Mouse (Mus musculus) lung, embryonic 15.5 days (tissue): ENCODE measurements at regions not wholly inside any gene's neighbourhood (a gene's known extent, or its start where the extent isn't known, plus 50 kb on each side); places are given as distances from the start of the nearest gene placed in this dataset.
A peak's percentile ranks its signal among the peaks of the same experiment; 100 is the strongest.
"Not testable (repeated sequence)": the region's sequence is repeated elsewhere in the genome, so short reads cannot be mapped to it uniquely, and the experiment has no call there.

Source experiments
- ATAC-seq: fragments of 200-750 bp; cut with Nextera tagmentation; 2 replicates; pipeline ENCODE4 v1.8.0; 2017; ENCODE audit warnings: moderate number of reproducible peaks, borderline replicate concordance; ENCODE audit not compliant: low FRiP score, low TSS enrichment; ENCODE audit errors: extremely low read depth
- H3K27ac ChIP-seq: fragments of 300-500 bp; sonication (generic); 2 replicates; pipeline ENCODE4 v1.5.1; 2015; ENCODE audit warnings: moderate library complexity, mild to moderate bottlenecking, inconsistent platforms
- H3K27me3 ChIP-seq: fragments of 300-500 bp; sonication (generic); 2 replicates; pipeline ENCODE4 v1.6.1; 2015; ENCODE audit warnings: inconsistent platforms
- H3K36me3 ChIP-seq: fragments of 300-500 bp; sonication (generic); 2 replicates; pipeline ENCODE4 v1.6.1; 2015; ENCODE audit warnings: inconsistent platforms
- H3K4me1 ChIP-seq: fragments of 300-500 bp; sonication (generic); 2 replicates; pipeline ENCODE4 v1.6.1; 2015; ENCODE audit warnings: inconsistent platforms
- H3K4me2 ChIP-seq: fragments of 300-500 bp; sonication (generic); 2 replicates; pipeline ENCODE4 v1.6.1; 2015; ENCODE audit warnings: inconsistent platforms, mild to moderate bottlenecking, moderate library complexity
- H3K4me3 ChIP-seq: fragments of 300-500 bp; sonication (generic); 2 replicates; pipeline ENCODE4 v1.5.1; 2015; ENCODE audit warnings: mild to moderate bottlenecking, inconsistent platforms
- H3K9ac ChIP-seq: fragments of 300-500 bp; sonication (generic); 2 replicates; pipeline ENCODE4 v1.6.1; 2015; ENCODE audit warnings: inconsistent platforms
- H3K9me3 ChIP-seq: fragments of 300-500 bp; sonication (generic); 2 replicates; pipeline ENCODE4 v1.6.1; 2016; ENCODE audit warnings: inconsistent platforms
- WGBS: fragments of 180-500 bp; shearing (Covaris S2); methylation state at CpG from one replicate; pipeline ENCODE4 v1.1.7; 2015; 5-methylcytosine and 5-hydroxymethylcytosine counted together

GRCm38 (mm10) chr6:117686212-117686611 is 154.8 kb upstream of the Zfp637 start:
- Histone ChIP-seq H3K4me2 (no peak overlapping the region), H3K4me1 (peaks cover 9% of the 10 kb centered on the region), H3K9ac (no peak overlapping the region), H3K27ac (no peak overlapping the region), H3K27me3 (no peaks in the 10 kb centered on the region), H3K4me3 (no peak overlapping the region), H3K36me3 (no peaks in the 10 kb centered on the region), H3K9me3 (no peaks in the 10 kb centered on the region)
- WGBS, result 56% methylated on average over 9 of the region's 9 CpGs
- ATAC-seq, result no peak

DNA sequence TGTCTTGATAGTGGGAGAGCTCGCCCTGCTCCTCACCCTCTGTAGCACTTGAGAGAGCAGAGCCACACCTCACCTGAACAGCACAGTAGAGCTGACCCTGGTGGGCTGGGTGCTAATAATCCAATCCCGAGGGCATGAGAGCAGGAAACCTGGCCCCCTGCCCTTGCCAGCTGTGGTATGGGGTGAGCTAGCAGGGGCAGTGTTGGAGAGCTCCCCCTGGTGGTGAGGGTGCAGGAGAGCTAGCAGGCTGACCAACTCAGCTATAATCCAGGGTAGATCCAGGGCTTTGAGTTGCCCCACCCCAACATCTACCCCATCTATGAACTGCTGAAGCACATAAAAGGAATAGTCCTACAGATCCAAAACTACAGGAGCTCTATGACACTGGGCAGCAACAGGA is 153.9 kb upstream of the Zfp637 start:
- no peak for ATAC-seq
- Histone ChIP-seq H3K4me3 (no peak overlapping the region), H3K9me3 (no peaks in the 10 kb centered on the region), H3K4me1 (peaks cover 9% of the 10 kb centered on the region), H3K27me3 (no peaks in the 10 kb centered on the region), H3K9ac (no peak overlapping the region), H3K36me3 (no peaks in the 10 kb centered on the region), H3K27ac (no peak overlapping the region), H3K4me2 (no peak overlapping the region)
- 73% methylated on average over 2 of the region's 2 CpGs for WGBS

GRCm38 (mm10) chr6:117688664-117689178 is 152.3 kb upstream of the Zfp637 start:
- ATAC-seq, result peak; percentile 87; the same call in 1 of the 2 replicates
- H3K4me3 ChIP-seq, result no peak overlapping the region
- no peak overlapping the region for H3K4me2 ChIP-seq
- no peaks in the 10 kb centered on the region for H3K27me3 ChIP-seq
- WGBS, result 27% methylated on average over 8 of the region's 8 CpGs
- peaks cover 9% of the 10 kb centered on the region for H3K4me1 ChIP-seq
- H3K9ac ChIP-seq, result no peak overlapping the region
- H3K27ac ChIP-seq, result no peak overlapping the region
- no peaks in the 10 kb centered on the region for H3K36me3 ChIP-seq
- no peaks in the 10 kb centered on the region for H3K9me3 ChIP-seq

- WGBS, result 73% methylated on average over 5 of the region's 5 CpGs
- ATAC-seq, result no peak
- Histone ChIP-seq H3K4me3 (no peak overlapping the region), H3K27me3 (no peaks in the 10 kb centered on the region), H3K9me3 (no peaks in the 10 kb centered on the region), H3K36me3 (no peaks in the 10 kb centered on the region), H3K4me1 (no peaks in the 10 kb centered on the region), H3K4me2 (no peak overlapping the region), H3K27ac (no peak overlapping the region), H3K9ac (no peak overlapping the region)
Observed at GRCm38 (mm10) chr6:117700286-117700685, 140.7 kb upstream of the Zfp637 start.

- H3K27ac ChIP-seq, result no peak overlapping the region
- H3K4me1 ChIP-seq, result no peaks in the 10 kb centered on the region
- H3K9me3 ChIP-seq, result no peaks in the 10 kb centered on the region
- H3K27me3 ChIP-seq, result no peaks in the 10 kb centered on the region
- 90% methylated on average over 5 of the region's 5 CpGs for WGBS
- no peak overlapping the region for H3K4me3 ChIP-seq
- no peaks in the 10 kb centered on the region for H3K36me3 ChIP-seq
- no peak for ATAC-seq
- no peak overlapping the region for H3K4me2 ChIP-seq
- no peak overlapping the region for H3K9ac ChIP-seq
Observed at GRCm38 (mm10) chr6:117701547-117701946, 139.4 kb upstream of the Zfp637 start.

DNA sequence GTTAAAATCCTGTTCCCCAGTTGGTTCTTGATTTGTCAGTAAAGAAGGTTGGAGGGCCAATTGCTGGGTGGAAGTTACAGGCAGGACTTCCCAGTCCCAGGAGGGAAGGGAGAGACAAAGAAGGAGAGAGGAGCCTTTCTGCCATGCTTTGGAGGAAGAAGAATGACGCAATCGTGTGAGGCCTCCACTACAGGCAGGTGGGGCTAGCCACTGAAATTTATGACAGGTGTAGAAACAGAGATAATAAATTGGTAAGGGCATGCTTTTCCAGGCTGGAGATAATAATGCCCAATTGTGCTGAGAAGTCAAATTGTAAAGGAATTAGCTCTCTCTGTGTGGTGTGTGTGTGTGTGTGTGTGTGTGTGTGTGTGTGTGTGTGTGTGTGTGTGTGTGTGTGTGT is 135.0 kb upstream of the Zfp637 start:
- H3K4me3 ChIP-seq, result no peak overlapping the region
- H3K4me2 ChIP-seq, result no peak overlapping the region
- WGBS, result 74% methylated on average over 2 of the region's 2 CpGs
- no peak for ATAC-seq
- no peak overlapping the region for H3K27ac ChIP-seq
- H3K9ac ChIP-seq, result no peak overlapping the region
- no peaks in the 10 kb centered on the region for H3K4me1 ChIP-seq
- no peaks in the 10 kb centered on the region for H3K36me3 ChIP-seq
- H3K27me3 ChIP-seq, result no peaks in the 10 kb centered on the region
- no peaks in the 10 kb centered on the region for H3K9me3 ChIP-seq

DNA sequence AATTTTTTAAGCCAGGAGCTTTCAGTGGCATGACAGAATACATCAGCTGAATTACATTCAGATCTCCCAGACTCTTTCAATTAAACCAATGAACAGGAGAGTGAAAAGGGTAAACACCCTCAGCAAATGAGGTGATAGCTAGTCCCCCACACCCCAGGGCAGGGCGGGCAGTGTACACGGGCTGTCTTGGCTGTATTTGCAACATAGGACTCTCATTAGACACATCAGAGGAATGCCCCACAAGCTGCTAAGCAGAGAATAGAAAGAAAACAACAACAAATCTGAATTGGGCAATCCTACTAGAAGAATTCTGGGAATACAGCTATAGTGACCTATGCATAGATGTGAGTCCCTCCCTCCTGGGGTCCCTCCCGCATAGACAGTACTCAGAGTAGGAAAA is 131.8 kb upstream of the Zfp637 start:
- no peak for ATAC-seq
- Histone ChIP-seq H3K4me1 (no peaks in the 10 kb centered on the region), H3K4me3 (no peak overlapping the region), H3K4me2 (no peak overlapping the region), H3K27ac (no peak overlapping the region), H3K9me3 (no peaks in the 10 kb centered on the region), H3K36me3 (no peaks in the 10 kb centered on the region), H3K27me3 (no peaks in the 10 kb centered on the region), H3K9ac (no peak overlapping the region)
- 63% methylated on average over 3 of the region's 3 CpGs for WGBS

DNA sequence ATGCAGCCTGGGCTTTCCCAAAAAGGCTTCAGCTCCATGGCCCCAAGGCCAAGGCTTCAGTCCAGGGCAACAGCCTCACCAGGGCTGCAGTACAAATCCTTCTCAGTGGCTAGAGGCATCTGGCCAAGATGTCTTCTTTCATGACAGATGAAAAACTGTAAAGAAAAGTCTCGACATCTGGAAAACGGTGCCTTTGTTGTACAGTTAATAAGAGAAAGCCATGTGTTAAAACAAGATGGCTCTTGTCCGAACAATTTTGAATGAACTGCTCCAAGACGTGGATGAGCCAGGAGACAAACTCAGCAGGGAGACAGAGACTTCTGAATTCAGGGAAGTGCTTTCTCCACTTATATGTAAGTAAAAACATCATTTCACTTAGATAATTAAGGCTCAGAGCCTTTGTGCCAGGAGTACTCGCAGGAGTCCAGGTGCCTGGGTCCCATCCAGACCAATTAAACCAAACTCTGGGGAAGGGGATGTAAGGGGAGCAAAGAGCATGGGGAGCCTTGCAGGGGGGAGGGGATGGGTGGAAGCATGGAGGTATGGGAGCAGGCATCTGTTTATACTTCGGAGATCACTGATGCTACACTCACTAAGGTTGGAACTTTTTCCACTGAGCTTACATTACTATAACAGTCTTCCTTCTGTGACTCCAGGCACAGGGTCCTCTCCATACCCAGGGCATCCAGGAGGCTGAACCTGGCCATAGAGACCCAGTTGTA is 125.8 kb upstream of the Zfp637 start:
- H3K4me2 ChIP-seq, result no peak overlapping the region
- WGBS, result 69% methylated on average over 6 of the region's 6 CpGs

DNA sequence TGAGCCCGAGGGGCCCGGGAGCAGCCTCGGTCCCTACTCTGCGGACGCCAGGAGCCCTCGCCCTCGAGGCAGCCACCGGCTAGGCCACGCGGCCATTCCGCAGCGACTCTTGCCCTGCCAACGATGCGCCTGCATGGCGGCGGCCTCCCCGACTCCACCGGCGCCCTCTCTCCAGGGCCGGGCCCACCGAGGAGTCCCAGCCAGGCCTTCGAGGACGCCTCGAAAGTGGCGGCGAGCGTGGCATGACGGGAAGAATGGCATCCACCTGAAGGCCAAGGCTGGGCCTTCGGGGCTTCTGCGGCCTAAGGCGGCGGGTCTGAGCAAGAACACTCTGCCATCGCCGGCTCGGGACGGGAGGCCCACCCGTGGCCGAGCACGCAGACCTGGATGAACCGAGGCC is 124.6 kb upstream of the Zfp637 start:
- H3K4me2 ChIP-seq, H3K27ac ChIP-seq, H3K4me1 ChIP-seq, H3K36me3 ChIP-seq, H3K9ac ChIP-seq, ATAC-seq, H3K9me3 ChIP-seq, H3K4me3 ChIP-seq, H3K27me3 ChIP-seq: not testable (repeated sequence)
- 66% methylated on average over 4 of the region's 40 CpGs for WGBS

More for the DNA sequence above, 125.8 kb upstream of the Zfp637 start:
- ATAC-seq, result no peak
- no peaks in the 10 kb centered on the region for H3K4me1 ChIP-seq
- H3K9ac ChIP-seq, result no peak overlapping the region
- H3K36me3 ChIP-seq, result no peaks in the 10 kb centered on the region
- H3K9me3 ChIP-seq, result no peaks in the 10 kb centered on the region
- no peak overlapping the region for H3K27ac ChIP-seq
- no peak overlapping the region for H3K4me3 ChIP-seq
- H3K27me3 ChIP-seq, result no peaks in the 10 kb centered on the region

- not testable (repeated sequence) for ATAC-seq, H3K27me3 ChIP-seq, H3K27ac ChIP-seq, H3K36me3 ChIP-seq, H3K9me3 ChIP-seq, H3K9ac ChIP-seq, H3K4me2 ChIP-seq, H3K4me1 ChIP-seq, H3K4me3 ChIP-seq
Observed at GRCm38 (mm10) chr6:117752338-117752737, 88.6 kb upstream of the Zfp637 start.

DNA sequence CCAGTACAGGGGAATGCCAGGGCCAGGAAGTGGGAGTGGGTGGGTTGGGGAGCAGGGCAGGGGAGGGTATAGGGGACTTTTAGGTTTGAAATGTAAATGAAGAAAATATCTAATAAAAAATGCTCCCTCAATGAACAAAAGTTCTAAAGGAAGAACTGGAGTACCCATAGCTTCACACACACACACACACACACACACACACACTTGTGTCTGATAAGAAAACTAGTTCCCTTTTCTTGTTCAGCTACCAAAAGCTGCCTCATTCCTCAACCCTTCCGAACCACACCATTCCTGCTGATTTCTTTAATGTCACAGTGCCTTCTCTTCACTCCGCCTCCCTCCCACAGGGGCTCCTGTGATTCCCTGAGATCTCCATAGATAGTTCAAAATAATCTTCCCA is 85.3 kb upstream of the Zfp637 start:
- H3K9me3 ChIP-seq, H3K36me3 ChIP-seq, H3K4me1 ChIP-seq, H3K27me3 ChIP-seq, H3K4me3 ChIP-seq, H3K27ac ChIP-seq, H3K4me2 ChIP-seq, ATAC-seq, H3K9ac ChIP-seq: not testable (repeated sequence)
- WGBS, result 89% methylated on average over 2 of the region's 2 CpGs

DNA sequence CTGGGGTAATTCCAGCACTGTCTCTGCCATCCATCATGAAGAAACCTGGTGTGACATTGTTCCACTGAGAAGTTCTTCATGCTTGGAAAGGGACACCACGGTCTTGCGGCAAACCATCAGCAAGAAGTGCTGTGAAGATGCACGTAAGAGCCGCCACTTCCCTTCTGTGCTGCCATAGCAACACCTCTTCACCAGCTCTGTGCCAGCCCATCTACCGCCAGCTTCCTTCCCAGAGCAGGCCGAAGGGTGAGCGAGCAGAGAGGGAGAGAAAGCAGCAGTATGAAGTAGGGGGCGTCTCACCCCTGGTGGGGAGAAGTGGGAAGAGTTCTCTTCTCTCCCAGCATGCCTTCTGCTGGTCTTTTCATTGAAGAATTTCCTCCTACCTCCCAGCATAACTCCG is 84.8 kb upstream of the Zfp637 start:
- H3K9ac ChIP-seq, result no peak overlapping the region
- no peaks in the 10 kb centered on the region for H3K4me1 ChIP-seq
- H3K27ac ChIP-seq, result no peak overlapping the region
- no peak for ATAC-seq
- no peak overlapping the region for H3K4me3 ChIP-seq
- no peaks in the 10 kb centered on the region for H3K36me3 ChIP-seq
- no peaks in the 10 kb centered on the region for H3K27me3 ChIP-seq
- WGBS, result 59% methylated on average over 9 of the region's 9 CpGs
- no peaks in the 10 kb centered on the region for H3K9me3 ChIP-seq
- no peak overlapping the region for H3K4me2 ChIP-seq

DNA sequence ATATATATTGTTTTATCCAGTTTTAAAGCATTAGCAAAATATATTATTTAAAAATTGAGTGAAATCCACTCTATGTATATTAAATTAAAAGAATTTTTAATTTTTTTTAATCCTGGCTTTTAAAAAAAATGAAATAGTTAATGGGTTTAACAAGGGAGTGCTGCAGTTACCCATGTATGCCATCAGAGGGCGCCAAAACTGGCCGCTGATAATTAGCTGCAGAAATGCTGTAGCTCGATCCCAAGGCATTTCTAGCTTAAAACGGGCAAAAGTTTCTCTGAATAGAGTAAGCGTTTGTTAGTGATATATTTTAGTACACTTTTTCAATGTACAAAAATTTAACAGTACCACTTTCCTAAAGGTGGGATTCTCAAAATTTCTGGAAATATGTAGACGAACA is 82.5 kb upstream of the Zfp637 start:
- not testable (repeated sequence) for H3K4me1 ChIP-seq, ATAC-seq, H3K9me3 ChIP-seq, H3K4me3 ChIP-seq, H3K9ac ChIP-seq, H3K36me3 ChIP-seq, H3K4me2 ChIP-seq, H3K27ac ChIP-seq, H3K27me3 ChIP-seq
- 11% methylated on average over 6 of the region's 6 CpGs for WGBS
